Mouse (Mus musculus) kidney, postnatal 0 days (tissue): ENCODE results near the gene Cela3a. TPM values are rescaled to one million over a fixed set of nuclear protein-coding genes. Genes with fewer than 3 reads are reported as not detected.
A peak's percentile ranks its signal among the peaks of the same experiment; 100 is the strongest.

ENCODE experiments used
- ATAC-seq: fragments of 200-750 bp; cut with Nextera tagmentation; replicated peaks from 2 replicates; pipeline ENCODE4 v1.8.0; 2017; ENCODE audit warnings: low read depth, moderate number of reproducible peaks, moderate TSS enrichment, moderate library complexity; ENCODE audit not compliant: low FRiP score
- DNase-seq: peaks from one replicate; pipeline ENCODE4 v3.0.0-alpha.2; 2016; ENCODE audit warnings: low spot score
- H3K27ac ChIP-seq: fragments of 300-500 bp; sonication (generic); 2 replicates; pipeline ENCODE4 v1.5.1; 2014; ENCODE audit warnings: mild to moderate bottlenecking
- H3K27me3 ChIP-seq: fragments of 300-500 bp; sonication (generic); 2 replicates; pipeline ENCODE4 v1.6.1; 2014; ENCODE audit warnings: low read length, mixed read lengths; ENCODE audit not compliant: insufficient read depth
- H3K36me3 ChIP-seq: fragments of 300-500 bp; sonication (generic); 2 replicates; pipeline ENCODE4 v1.6.1; 2014; ENCODE audit warnings: low read length, mixed read lengths; ENCODE audit not compliant: insufficient read depth
- H3K4me1 ChIP-seq: fragments of 300-500 bp; sonication (generic); replicated peaks from 2 replicates; pipeline ENCODE4 v1.6.1; 2014; ENCODE audit warnings: antibody characterized with exemption, low read length, mixed read lengths; ENCODE audit not compliant: insufficient read depth
- H3K4me2 ChIP-seq: fragments of 300-500 bp; sonication (generic); 2 replicates; pipeline ENCODE4 v1.6.1; 2014; ENCODE audit warnings: mild to moderate bottlenecking, low read length, moderate library complexity, mixed read lengths
- H3K4me3 ChIP-seq: fragments of 300-500 bp; sonication (generic); replicated peaks from 2 replicates; pipeline ENCODE4 v1.5.1; 2014; ENCODE audit warnings: low read depth, low read length
- H3K9ac ChIP-seq: fragments of 300-500 bp; sonication (generic); 2 replicates; pipeline ENCODE4 v1.6.1; 2014; ENCODE audit warnings: low read depth, low read length
- H3K9me3 ChIP-seq: fragments of 300-500 bp; sonication (generic); replicated peaks from 2 replicates; pipeline ENCODE4 v1.6.1; 2016; ENCODE audit warnings: low read length, inconsistent platforms, mixed read lengths
- CTCF ChIP-seq: IDR thresholded peaks from 2 replicates; pipeline ENCODE4 v1.5.1; 2016; ENCODE audit warnings: antibody characterized with exemption, low read depth, mild to moderate bottlenecking, moderate library complexity
- WGBS: fragments of 180-500 bp; shearing (Covaris S2); extraction: QIAGEN DNeasy Blood & Tissue Kit; methylation state at CpG from one replicate; pipeline ENCODE4 v1.1.7; 2014; 5-methylcytosine and 5-hydroxymethylcytosine counted together
- polyA plus RNA-seq: library from polyadenylated mRNA; unstranded; fragments of >200 nt; fragmentation: Nextera tagmentation; extraction: Ambion mirVana; gene quantifications from 2 replicates; pipeline ENCODE4 v1.2.1, GENCODE M21; 2015

Gene Cela3a
- polyA plus RNA-seq, 1 experiment from 2014 or later = not detected

DNA sequence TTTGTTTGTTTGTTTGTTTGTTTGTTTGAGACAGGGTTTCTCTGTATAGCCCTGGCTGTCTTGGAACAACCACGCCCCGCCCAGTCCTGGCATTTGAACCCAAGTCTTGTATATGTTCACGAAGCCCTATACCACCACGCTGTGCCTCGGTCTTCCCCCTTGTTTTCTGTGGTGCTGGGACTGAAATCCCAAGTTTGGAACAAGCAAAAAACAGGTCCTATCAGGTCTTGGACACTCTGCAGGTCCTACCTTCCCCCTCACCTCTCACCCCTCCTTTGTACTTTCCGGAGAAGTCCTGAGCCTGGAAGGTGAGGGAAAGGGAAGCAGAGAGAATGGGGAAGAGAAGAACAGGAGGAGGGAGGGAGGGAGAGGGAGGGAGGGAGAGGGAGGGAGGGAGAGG lies 42.6 kb upstream of the Cela3a start:
- Histone ChIP-seq H3K4me1 (peaks cover 13% of the 10 kb centered on the region), H3K9ac (no peak overlapping the region), H3K9me3 (no peaks in the 10 kb centered on the region), H3K27ac (no peak overlapping the region), H3K36me3 (no peaks in the 10 kb centered on the region), H3K4me2 (no peak overlapping the region), H3K27me3 (no peaks in the 10 kb centered on the region), H3K4me3 (no peak overlapping the region)
- WGBS = 97% methylated on average over 6 of the region's 6 CpGs
- TF ChIP-seq CTCF = no peak
- DNase-seq (no peak), ATAC-seq (no peak)

DNA sequence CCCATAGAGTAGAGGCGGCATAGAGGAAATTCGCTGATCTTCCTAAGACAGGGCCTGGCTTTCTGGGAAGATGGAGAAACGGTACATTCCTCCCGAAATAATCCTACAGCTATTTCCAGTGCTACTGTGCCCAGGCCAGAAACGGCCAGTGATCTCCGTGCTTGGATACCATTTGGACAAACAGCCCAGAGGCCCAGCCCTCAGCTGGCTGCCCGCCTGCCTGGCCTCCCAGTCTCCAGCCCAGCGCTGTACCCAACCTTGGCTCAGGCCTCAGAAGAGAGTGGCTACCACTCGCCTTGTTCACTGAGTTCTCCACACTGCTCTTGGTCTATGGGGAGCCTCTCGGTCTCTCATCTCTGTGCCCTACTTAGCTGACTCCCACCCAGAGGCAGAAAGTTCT lies 40.1 kb upstream of the Cela3a start:
- ATAC-seq (no peak), DNase-seq (no peak)
- no peak overlapping the region for H3K27ac ChIP-seq
- H3K4me1 ChIP-seq = peaks cover 13% of the 10 kb centered on the region
- H3K9me3 ChIP-seq = no peaks in the 10 kb centered on the region
- TF ChIP-seq CTCF = no peak
- H3K27me3 ChIP-seq = no peaks in the 10 kb centered on the region
- H3K36me3 ChIP-seq = no peaks in the 10 kb centered on the region
- WGBS = 68% methylated on average over 10 of the region's 10 CpGs
- no peak overlapping the region for H3K4me2 ChIP-seq
- no peak overlapping the region for H3K9ac ChIP-seq
- H3K4me3 ChIP-seq = no peak overlapping the region

DNA sequence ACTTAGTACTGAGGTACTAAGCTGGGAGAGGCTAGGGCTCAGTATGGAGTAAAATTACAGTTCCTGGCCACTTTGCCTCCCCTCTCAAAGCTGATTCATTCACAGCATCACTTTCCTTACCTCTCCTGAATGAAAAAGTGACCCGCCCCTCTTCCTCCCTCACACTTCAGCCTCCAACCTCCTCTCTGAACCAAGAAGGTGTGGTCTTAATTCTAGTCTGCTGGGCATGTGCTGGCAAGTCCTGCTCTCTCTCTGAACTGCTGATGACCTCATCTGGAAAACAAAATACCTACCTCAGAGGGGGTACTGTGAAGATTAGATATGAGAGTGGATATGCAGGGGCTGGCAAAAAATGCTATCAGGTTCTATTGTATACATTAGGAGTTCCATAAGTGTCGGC lies 39.5 kb upstream of the Cela3a start:
- Histone ChIP-seq H3K4me1 (peaks cover 13% of the 10 kb centered on the region), H3K27me3 (no peaks in the 10 kb centered on the region), H3K36me3 (no peaks in the 10 kb centered on the region), H3K4me2 (no peak overlapping the region), H3K27ac (0 out of 2 replicates have a peak overlapping the region, but pooled peaks have one; percentile 25), H3K9ac (no peak overlapping the region), H3K4me3 (no peak overlapping the region), H3K9me3 (no peaks in the 10 kb centered on the region)
- no peak for TF ChIP-seq CTCF
- DNase-seq = no peak
- WGBS = 71% methylated on average over 2 of the region's 2 CpGs
- no peak for ATAC-seq

DNA sequence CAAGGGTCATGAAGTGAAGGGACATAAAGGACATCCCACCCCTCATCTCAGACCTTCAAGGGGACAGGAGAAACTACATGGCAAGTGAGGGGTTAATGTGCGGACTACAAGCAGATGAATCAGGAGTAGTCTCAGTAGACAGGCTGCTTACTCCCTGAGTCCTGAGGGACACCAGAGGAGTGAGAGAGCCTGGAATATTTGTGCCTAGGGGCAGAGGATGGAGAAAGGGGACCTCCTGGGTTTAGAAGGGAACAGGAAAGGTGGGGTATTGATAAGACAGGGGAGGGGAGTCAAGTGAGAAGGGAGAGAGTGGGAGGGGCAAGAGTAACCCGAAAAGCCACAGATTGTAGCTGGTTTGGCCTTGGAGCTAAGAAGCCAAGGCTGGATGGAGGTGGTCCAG lies 39.0 kb upstream of the Cela3a start:
- ATAC-seq (no peak), DNase-seq (no peak)
- WGBS = 35% methylated on average over 2 of the region's 2 CpGs
- Histone ChIP-seq H3K27ac (peak overlapping the region; percentile 25), H3K9me3 (no peaks in the 10 kb centered on the region), H3K27me3 (no peaks in the 10 kb centered on the region), H3K36me3 (no peaks in the 10 kb centered on the region), H3K4me1 (peaks cover 13% of the 10 kb centered on the region), H3K4me2 (no peak overlapping the region), H3K9ac (no peak overlapping the region), H3K4me3 (no peak overlapping the region)
- no peak for TF ChIP-seq CTCF

DNA sequence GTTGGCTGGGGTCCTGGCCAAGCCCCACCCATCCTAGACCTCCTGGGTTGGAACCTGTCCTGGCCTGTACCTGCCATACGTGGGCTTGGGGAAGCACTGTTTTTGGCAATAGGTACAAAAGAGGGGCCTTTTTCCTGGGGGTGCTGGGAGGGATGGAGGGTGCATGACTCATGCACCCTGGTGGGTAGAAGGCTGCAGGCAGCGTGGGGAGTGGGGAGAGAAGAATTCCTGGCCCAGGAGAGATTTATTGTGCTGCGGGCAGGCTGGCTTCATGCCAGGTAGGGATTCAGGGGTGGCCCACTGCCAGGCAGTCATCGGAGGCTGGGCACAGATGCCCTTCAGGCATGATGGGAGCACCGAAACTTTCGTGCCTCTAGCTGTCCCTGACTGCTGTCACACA lies 38.6 kb upstream of the Cela3a start:
- no peaks in the 10 kb centered on the region for H3K36me3 ChIP-seq
- TF ChIP-seq CTCF = no peak
- no peaks in the 10 kb centered on the region for H3K27me3 ChIP-seq
- H3K4me1 ChIP-seq = peaks cover 10% of the 10 kb centered on the region
- WGBS = 28% methylated on average over 6 of the region's 6 CpGs
- DNase-seq = no peak
- no peak overlapping the region for H3K4me3 ChIP-seq
- peak overlapping the region; percentile 25; the same call in 1 of the 2 replicates for H3K27ac ChIP-seq
- no peak overlapping the region for H3K9ac ChIP-seq
- H3K9me3 ChIP-seq = no peaks in the 10 kb centered on the region
- peak; percentile 72; the same call in 1 of the 2 replicates for ATAC-seq
- no peak overlapping the region for H3K4me2 ChIP-seq

DNA sequence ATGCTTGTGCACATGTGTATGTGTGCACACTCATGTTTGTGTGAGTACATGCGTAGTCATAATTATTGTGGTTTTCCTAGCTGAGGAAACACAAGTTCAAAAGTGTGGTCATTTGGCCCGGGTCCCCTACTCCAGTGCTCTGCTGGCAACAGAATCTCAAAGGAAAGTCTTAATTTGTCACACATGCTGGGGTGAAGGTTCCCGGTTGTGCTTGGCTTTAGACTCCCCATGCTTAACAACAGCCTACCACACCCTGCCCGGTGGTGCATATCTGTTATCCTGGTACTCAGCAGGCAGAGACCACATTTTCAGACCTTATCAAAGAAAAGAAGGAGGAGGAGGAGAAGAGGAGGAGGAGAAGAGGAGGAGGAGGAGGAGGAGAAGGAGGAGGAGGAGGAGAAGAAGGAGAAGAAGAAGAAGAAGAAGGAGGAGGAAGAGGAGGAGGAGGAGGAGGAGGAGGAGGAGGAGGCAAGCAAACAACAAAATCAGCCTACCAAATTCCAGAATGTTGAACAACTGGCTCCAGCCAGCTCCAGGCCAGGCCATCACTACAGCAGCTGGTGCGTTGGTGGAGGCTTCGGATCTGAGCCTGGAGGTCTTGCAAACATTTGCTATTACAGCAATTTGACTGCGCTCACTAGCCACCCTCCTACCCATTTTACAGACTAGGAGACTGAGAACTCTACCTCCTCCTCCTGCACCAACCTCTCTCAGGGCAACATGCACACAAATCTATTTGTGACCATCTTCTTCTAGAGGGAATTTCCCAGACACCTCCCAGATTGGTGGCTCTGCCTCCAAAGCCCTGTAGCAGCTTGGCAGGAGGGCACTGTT lies 38.0 kb upstream of the Cela3a start:
- Histone ChIP-seq H3K4me2 (no peak overlapping the region), H3K27me3 (no peaks in the 10 kb centered on the region), H3K9ac (no peak overlapping the region), H3K27ac (peak overlapping the region; percentile 25; the same call in 1 of the 2 replicates), H3K9me3 (no peaks in the 10 kb centered on the region), H3K36me3 (no peaks in the 10 kb centered on the region), H3K4me3 (no peak overlapping the region), H3K4me1 (peaks cover 9% of the 10 kb centered on the region)
- 0 out of 2 replicates have a peak, but pooled peaks have one; percentile 12 for ATAC-seq
- DNase-seq = no peak
- TF ChIP-seq CTCF = no peak
- 51% methylated on average over 7 of the region's 7 CpGs for WGBS
